Mouse (Mus musculus): ENCODE results near the gene H2al2a.

The H2al2a gene

DNA sequence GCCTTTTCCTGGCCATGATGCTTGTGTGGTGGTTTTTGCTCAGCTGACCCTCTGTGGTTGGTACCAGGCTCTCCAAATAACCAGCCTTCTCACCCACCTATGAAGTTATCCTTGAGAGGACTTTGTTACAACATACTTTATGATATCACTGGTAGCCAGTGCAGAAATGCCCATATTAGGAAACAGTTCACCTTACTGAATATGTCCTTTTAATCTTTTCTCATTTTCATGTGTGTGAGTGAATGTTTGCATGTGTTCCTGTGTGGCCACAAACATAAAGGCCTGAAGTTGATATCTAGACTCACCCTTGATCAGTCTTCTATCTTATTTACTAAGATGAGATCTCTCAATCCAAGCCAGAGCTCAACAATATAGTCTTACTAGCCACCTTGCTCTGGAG lies at the start of gene H2al2a:
Gene H2al2a (minus strand): TSS at position 101 of the 400 bp plus-strand sequence.
- no peak for DNase-seq

DNA sequence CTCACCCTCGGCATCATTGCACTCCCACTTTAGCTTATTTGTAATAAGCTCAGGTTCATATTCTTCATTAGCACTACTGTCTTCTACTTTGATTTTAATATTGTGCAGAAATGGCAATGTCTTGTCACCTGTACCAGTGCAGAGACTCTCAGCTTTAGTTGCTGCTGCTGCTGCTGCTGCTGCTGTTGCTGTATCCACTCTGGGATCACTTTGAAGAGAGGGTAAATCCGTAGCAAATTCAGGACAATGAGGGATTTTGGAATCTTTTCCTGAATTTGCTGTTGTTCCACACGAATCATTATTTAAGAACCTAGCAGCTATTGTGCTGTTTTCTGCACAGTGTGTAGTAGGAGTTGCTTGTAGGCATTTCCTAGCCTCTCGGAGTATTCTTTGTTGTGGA lies 49.4 kb upstream of the H2al2a start:
- DNase-seq: no peak

DNA sequence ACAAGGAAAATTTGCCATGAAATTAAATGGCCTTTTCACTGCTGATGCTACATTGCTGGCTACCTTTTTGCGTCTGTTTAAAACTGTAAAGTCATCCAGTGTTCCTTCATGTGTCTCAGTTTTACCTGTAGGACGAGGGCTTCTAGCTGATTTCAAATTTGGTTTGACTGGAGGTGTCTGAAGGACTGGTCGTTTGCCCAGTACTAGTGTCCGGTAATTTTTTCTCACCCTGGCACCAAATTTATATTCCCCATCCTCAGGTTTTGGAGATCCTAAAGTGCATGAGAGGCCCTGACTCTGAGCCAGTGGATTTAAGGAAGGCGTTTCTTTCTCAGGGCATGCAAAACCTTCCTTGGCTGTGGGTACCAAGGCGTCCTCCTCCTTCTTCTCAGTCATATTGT lies 49.0 kb upstream of the H2al2a start:
- no peak for DNase-seq

DNA sequence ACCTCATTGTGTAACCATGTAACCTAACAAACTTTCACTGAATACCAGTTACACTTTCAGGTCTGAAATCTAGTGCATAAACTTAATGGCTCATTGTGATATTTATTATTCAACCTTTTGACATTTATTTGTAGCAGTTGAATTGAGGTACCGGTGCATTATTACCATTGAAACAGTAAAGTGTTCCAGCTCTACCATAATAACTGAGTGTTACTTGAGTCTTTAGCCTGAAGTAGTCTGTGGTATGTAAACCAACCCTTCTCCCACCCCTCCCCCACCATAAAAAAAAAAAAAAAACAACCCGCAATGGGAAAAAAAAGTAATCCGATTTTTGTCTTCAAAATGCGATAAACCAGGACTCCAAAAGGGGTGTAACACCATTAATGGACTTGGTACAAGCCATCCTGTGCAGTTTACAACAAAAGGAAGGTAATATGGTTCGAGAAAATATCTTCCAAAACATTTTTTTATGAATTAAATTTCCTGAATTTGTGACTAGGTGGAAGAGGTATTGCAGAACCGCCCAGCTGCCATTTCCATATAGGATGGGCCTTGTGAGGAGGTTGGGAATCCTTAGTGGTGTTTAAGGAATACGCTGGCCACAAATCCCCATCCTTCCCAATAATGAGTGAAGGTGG lies 48.5 kb upstream of the H2al2a start:
- no peak for DNase-seq

DNA sequence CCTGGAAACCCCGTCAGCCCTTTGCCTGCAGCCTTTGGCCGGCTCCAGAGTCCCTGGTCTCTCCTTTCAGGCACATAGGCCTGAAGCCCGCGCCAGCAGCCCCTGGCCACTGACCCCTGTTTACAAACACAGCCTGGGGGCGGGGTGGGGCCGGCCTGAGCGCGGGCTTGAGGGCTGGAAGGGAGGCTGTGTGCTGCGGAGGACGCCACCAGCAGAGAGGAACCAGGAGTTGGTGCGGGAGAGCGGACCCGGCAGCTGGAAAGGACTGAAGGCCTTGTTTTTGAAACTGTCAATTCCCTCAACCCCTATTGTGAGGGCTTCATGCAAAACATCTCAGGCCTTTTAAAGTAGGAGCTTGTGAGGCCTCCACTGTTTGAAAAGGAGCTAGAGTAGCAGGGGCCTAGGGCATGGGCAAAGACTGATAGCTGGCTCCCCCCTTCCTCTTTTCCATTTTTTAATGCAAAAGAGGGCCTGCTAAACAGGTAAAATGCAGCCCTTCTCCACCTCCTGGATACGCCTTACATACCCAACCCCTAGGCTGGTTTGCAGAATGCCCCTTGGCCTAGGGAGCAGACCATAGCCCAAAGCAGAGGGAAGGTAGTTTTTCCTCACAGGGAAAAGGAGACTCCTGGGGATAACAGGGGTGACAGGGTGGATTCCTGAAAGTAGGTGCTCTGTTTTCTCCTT lies 44.6 kb upstream of the H2al2a start:
- no peak for DNase-seq

DNA sequence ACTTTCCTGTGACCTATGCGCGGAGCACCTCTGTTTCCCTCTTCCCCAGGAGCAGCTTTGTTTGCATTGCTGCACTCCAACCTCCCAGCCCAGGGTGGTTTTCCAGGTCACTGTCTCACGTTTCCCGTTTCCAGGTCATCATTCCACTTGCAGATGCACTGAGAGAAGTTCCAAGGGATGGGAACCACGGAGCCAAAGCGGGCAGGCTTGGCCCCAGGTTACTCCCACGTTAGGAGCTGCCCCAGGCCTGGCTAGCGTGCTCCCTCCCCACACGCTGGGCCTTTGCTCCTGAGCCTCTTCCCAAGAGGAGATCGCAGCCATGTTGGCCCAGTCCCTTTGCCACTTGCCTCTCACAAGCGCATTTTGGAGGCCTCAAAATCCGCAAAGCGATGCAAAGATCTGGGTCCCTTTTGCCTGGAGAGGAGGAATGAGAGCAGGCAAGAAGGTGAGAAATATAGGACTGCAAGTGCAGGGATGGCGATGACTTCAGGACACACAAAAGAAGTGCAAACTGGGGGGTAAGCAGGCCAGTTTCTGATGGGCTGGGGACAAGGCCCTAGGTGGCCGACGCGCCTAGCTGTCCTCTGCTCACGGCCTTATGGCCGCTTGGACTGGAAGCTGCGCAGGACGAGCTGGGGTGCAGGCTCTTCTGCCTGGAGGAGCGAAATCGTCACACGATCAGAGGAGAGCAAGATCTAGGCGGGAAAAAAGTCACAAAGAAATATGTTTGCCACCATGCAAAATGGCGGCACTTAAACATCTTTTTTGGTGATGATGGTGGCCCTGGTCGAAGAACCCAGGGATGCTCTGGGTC lies 43.8 kb upstream of the H2al2a start:
- DNase-seq: no peak

DNA sequence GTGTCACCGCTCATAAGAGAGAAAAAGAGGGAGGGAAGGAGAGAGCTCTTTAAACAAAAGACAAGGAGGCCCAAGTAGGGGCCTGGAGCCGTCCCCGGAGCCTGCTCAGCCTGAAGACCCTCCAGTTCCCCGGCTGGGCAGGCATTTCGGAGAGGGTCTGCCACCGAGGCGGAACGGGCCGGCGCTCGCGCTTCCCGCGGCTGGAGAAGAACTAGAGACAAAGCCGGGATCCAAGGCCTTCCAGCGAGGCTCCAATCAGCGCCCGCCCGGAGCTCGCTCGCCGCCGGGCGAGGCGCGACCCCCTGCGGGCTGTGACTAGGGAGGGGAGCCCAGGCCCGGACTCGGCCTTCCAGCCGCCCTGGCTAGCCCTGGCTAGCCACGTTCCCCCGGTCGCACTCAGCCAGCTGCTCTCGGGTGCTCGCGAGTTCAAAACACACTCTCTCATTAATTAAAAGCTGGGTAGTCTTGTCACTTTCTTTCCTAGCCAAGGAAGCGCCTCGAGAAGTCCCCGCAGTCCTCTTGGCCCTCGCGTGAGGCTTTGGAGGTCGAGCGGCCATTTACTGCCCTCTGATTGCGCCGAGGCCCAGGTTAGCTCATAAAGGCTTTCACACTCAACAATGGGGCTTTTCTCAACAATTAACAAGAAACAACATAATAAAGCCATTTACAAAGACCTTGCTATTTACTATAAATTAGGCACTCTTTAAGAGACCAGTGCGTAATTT lies 43.0 kb upstream of the H2al2a start:
- no peak for DNase-seq

DNA sequence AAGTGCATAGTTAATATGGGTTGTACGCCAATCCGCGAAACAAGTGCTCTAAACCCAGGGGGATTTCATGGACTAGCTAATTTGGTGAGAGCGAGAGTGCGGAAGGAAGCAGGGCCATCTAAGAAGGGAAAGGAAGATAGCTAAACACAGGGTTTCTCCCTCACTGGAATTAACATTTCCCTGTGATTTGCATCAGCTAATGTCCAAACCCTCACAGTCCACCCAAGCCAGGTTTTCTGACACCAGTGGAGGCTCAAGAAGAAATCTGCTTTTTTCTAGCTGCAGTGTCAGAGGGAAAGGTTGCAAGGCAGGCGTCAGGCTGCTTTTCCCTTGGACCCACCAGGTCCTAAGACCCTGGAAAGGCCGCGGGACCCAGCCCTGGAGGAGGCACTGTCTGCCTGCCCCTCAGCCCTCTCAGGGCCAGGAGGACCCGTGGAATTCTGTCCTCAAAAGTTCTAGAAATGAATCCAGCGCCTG lies 42.2 kb upstream of the H2al2a start:
- DNase-seq: no peak

DNA sequence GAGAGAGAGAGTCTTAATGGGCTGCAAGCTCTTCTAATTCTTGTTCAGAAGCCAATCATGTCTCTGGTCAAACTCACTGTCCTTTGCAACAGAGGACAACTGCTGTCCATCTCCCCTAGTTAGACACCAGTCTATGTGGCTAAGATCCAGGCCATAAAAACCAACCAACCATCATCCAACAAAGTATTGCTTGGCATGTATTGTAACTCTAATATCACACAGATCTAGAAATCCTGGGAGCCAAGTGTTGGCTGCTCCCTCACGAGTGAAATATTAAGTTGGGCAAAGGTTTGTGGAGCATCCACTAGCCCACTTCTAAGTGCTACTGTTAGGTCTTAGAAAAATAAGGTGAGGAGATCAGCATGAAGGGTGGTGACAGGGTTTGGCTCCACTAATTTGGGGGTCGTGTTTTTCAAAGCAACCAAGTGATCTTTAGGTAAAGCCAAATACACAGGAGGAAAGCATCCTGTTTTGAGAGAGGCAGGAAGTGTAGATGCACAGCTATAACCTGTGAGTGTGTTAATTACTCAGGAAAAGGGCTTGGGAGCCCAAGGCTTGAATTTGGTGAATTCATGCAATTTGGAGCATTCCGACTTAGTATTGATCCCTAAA lies 41.5 kb upstream of the H2al2a start:
- DNase-seq: no peak

DNA sequence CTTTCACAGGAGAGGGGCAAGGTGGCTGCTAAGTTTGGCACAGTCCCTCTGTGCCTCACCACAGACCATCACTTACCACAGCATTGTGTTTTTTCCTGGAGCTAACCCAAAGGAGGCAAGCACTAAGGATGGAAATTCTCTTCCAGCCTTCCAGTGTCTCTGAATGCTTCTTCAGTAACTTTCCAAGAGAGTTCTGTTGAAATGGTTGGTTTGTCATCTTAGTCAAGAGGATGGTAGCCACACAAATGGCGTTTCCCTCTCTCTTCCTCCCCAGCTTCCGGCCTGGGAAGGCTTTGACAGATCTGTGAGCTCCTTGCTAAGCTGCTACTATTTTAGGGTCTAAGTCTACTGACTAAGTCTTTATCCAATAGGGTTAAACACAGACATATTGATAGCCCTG lies 40.7 kb upstream of the H2al2a start, which contains the start of gene A930004D18Rik:
Gene A930004D18Rik (minus strand): TSS at position 247 of the 400 bp plus-strand sequence.
- no peak for DNase-seq

DNA sequence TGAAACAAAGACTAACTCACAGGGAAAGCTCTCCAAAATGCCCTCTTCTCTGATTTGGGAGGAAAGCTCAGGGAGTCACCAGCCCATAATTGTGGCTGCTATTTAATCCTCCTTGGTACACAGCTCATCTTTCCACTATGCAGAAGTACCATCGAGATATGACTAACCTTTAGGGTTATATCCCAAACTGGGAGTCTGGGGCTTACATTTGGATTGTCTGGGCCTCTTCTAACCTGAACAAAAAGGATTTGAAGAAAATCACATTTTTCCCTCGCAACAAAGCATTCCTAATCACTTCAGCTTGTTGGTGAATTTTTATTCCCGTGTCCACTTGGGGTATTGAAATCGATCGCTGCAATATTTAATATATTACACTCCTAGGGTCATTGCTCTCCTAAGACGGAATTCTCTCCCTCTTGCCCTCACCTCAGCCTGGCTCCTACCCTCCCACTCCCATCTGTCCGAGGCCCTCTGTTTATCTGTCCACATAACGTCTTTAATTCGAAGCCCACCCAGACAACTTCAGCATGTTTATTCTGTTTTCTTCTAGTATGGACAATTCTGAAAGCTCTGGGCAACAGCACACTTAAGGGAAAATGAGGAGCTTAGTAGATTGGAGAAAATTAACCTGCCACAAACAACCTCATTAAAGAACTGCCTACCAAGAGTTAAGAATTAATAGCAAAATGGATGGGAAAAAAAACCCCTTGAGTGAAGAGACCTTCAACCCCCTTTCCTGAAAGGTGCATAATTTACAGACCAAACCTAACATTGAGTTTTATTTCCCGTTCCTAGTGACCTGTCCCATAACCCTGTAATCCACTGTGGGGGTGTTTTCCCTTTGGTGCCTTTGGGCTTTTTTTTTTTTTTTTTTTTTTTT lies 37.9 kb upstream of the H2al2a start:
- no peak for DNase-seq

DNA sequence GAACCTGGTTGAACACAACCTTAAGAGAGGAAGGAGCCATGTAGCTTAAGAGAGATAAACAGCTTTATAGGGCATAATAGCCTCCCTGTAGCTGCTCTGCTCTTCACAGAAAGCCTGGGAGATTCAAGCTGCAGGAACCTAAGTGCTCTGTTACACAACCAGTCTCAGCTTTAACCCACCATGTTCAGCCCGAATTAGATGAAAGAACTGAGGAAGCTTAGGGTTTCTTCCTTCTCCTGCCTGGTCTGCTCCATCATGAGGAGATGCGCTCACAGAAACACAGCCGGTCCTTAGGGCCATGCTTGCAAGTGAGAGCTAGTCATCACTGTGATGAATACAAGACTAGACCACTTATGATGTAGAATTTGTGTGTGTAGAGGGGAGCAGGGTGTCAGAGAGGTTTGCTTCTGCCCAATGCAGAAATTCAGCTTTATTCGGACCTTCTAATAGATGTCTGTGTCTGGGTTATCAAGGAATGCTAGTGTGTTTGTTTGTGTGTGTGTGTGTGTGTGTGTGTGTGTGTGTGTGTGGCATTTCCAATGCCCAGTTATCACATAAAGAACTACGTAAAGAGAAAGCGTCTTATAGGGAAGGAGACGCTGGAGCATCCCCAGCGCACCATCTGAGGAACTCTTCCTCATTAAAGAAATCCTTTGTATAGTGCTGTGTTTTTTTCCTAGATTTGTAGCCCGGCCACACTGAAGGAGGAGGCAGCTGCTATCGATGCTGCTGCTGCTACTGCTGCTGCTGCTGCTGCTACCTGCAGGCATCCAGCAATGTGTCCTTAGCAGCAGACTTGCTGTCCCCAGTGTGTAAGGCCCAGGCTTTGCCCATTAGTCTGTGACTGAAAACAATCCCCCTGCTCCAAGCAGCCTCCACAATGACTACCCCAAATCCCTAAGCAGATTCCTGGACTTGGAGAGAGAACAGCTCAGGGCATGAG lies 36.7 kb upstream of the H2al2a start:
- no peak for DNase-seq

DNA sequence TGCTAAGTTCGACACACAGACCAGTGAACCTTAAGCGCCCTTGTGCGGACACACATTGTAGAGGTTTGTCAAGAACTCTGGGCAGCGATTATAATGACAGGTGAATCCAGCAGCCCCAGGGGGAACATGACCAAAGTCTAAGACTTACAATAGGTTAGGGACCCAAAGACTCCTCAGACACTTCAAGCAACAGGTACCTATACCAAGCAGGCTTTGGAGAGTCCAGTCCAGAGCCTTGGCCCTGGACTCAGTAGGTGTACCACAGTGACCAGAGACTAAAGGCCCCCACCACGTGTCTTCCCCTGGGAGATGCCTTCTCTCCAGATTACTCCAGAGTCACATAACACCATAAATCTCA lies 35.8 kb upstream of the H2al2a start:
- no peak for DNase-seq

DNA sequence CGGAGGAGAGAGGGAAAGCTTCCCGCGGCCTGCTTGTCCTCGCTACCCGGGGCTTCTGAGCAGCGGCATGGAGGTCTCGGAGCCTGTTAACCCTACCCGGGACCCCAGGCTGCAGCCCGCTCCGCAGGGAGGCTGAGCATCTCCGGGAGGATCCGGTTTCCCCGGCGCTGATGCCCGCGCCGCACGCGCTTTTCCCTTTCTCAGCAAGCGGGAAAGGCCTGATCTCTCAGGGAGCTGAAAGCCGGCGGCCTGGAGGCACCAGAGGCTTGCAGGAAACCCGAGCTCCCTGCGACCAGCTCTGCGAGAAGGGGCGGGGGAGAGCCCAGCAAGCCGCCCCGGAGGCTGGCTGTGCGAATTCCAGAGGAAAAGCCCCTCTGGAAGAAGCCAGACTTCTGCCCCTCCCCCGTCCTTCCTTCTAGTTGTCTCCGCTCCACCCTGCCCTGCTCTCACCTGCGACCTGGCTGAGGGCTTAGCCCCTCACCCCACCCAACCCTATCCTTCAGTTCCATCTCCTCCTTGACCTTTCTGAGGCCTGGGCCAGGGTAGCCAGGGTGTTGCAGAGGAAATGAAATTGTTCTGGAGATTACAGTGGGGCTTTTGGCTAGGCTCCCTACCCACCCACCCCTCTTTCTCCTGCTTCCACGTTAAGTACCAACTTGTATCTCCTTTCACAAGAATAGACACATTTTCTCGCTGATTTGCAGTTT lies 35.2 kb upstream of the H2al2a start:
- peak; percentile 41 for DNase-seq

DNA sequence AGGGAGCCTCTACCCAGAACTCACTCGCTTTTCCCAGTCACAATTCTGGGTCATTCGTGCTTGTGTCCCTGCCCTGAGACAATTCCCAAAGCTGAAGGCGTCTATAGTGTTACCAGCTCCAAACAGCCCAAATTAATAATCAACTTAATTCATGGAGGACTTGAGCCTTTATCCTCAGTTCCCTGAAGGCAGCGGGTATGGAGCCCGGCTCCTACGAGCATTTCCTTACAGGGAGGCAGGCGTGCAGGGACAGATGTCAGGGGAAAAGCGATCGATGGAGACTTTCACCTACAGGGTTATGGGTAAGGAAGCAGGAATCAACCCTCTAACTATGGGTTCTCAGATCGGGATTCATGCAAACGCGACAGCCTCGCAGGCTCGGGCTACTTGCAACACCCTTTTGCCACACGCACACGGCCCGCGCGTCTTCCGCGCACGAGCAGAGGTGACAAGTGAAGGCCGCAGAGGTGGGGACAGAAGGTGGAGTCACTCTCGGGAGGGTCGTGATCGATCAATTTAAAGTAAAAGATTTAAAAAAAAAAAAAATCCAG lies 34.6 kb upstream of the H2al2a start:
- no peak for DNase-seq

DNA sequence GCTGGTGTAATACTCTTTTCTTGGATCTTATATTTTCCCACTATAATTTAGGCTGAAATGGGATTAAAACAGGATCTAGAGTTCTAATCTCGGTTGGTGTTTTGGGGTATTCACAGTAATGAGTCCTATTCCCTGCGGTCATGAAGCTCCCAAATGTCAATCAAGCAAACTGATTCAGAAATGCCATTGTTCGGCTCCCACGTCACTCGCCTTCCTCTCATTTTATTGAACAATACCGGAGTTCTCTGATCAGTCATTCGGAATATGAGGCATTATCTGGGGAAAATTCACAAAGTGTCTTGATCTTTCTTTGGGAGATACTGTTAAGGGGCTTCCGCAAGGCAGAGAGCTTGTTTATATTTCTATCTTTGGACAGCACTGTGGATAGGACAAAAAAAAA lies 33.8 kb upstream of the H2al2a start:
- DNase-seq: no peak

DNA sequence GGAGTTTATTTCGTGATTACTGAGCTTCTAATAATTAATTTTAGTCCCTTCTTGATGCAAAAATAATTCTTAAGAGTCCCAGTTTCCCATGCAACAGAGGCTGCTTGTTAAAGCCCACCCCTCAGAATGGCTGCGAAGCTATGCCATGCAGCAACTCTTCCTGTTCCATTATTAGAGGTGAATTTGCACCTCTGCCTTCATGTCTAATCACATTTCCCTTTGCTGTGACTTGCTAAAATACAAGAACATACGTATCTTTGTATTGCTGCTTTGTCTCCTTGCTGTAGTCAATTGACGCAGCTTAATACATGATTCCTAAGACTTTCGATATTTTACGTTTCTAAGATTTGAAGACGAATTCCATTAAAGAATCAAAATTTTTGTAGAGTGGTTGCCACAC lies 32.9 kb upstream of the H2al2a start:
- no peak for DNase-seq

DNA sequence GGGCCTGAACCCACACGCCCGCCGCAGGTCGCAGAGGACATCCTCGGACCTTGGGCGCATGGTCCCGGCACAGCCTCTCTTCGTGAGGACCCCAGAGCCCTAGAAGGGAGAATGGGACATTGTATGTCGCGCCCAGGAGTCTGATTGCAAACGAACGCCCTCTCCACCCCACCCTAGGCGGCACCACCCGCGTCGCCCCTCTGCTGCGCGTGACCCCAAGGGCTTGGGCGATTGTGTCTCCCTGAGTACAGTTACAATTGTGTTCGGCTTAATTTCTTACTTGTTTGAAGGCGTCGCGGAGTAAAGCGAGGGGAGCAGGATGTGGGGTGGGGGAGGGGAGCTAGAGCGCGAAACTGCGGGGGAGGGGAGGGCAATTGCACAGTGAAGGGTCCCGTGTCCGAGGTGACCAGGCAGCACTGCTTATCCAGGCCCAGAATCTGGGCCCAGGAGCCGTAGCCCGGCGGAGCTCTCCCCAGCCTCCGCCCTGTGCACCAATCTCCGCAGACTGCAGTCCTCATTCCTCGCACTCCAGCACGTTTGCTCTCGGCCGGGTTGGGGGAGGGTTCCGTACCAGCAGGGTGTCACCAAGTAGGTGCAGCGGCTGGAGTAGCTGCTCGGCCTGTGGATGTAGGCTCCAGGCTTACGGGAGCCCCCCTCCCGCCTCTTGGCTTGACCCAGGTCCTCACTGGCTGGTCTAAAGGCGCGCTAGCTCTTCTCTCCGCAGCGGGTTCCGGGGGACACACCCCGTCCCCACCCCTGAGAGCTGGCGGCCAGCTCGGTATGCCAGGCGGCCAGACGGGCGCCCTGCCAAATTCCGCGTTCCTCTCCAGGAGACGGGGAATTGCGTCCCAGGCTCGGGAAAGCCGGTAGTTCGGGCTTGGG lies 31.6 kb upstream of the H2al2a start:
- DNase-seq: peak; percentile 72

Data from thymus, postnatal 4 days (tissue).